Mouse (Mus musculus): Measurements from ENCODE around the gene Klf11. TPM values are rescaled to one million over a fixed set of nuclear protein-coding genes. Genes with fewer than 3 reads are reported as not detected.
A peak's percentile ranks its signal among the peaks of the same experiment; 100 is the strongest.

Klf11 gene
- polyA plus RNA-seq, 1 experiment from 2014 or later: 12.3 TPM

- Histone ChIP-seq H3K27ac (ENCODE audit: low read depth) (no peak overlapping the region), H3K9me3 (ENCODE audit: low read depth, low read length) (no peaks in the 10 kb centered on the region), H3K27me3 (ENCODE audit: insufficient read depth, low read length) (peaks cover 14% of the 10 kb centered on the region), H3K36me3 (ENCODE audit: insufficient read depth) (no peaks in the 10 kb centered on the region), H3K4me1 (ENCODE audit: insufficient read depth) (peaks cover 10% of the 10 kb centered on the region), H3K4me2 (peak overlapping the region; percentile 92), H3K9ac (peak overlapping the region; percentile 65), H3K4me3 (ENCODE audit: low read depth, low read length) (peak overlapping the region; percentile 56)
- peak; percentile 36 for DNase-seq
- WGBS: 6% methylated on average over 9 of the region's 9 CpGs
- peak; percentile 14; the same call in 1 of the 2 replicates for ATAC-seq (ENCODE audit: insufficient read depth)
- no peak for TF ChIP-seq CTCF (IDR thresholded peaks at IDR 0.05; ENCODE audit: low read depth)
These were observed 29.0 kb downstream of the Klf11 start for GRCm38 (mm10) chr12:24680096-24680491.

- H3K4me2 ChIP-seq: peak overlapping the region; percentile 92
- 2% methylated on average over 49 of the region's 61 CpGs for WGBS
- peak overlapping the region; percentile 56 for H3K4me3 ChIP-seq (ENCODE audit: low read depth, low read length)
- ATAC-seq (ENCODE audit: insufficient read depth): peak; percentile 75
- peaks cover 10% of the 10 kb centered on the region for H3K4me1 ChIP-seq (ENCODE audit: insufficient read depth)
- peak; percentile 8; the same call in 1 of the 2 replicates for TF ChIP-seq CTCF (IDR thresholded peaks at IDR 0.05; ENCODE audit: low read depth)
- H3K9ac ChIP-seq: peak overlapping the region; percentile 65
- H3K9me3 ChIP-seq (ENCODE audit: low read depth, low read length): no peaks in the 10 kb centered on the region
- H3K27me3 ChIP-seq (ENCODE audit: insufficient read depth, low read length): peaks cover 14% of the 10 kb centered on the region
- DNase-seq: peak; percentile 70
- no peaks in the 10 kb centered on the region for H3K36me3 ChIP-seq (ENCODE audit: insufficient read depth)
- no peak overlapping the region for H3K27ac ChIP-seq (ENCODE audit: low read depth)
These were observed 29.6 kb downstream of the Klf11 start for GRCm38 (mm10) chr12:24680492-24681285.

- no peaks in the 10 kb centered on the region for H3K36me3 ChIP-seq (ENCODE audit: insufficient read depth)
- H3K9ac ChIP-seq: peak within 1 kb of the TSS; percentile 65
- H3K4me1 ChIP-seq (ENCODE audit: insufficient read depth): peaks cover 10% of the 10 kb centered on the region
- peaks cover 14% of the 10 kb centered on the region for H3K27me3 ChIP-seq (ENCODE audit: insufficient read depth, low read length)
- H3K4me3 ChIP-seq (ENCODE audit: low read depth, low read length): peak within 1 kb of the TSS; percentile 56
- TF ChIP-seq CTCF (IDR thresholded peaks at IDR 0.05; ENCODE audit: low read depth): no peak
- peak within 1 kb of the TSS; percentile 73; the same call in 1 of the 2 replicates for H3K27ac ChIP-seq (ENCODE audit: low read depth)
- ATAC-seq (ENCODE audit: insufficient read depth) (peak; percentile 39), DNase-seq (no peak)
- peak within 1 kb of the TSS; percentile 92 for H3K4me2 ChIP-seq
- no peaks in the 10 kb centered on the region for H3K9me3 ChIP-seq (ENCODE audit: low read depth, low read length)
- WGBS: 5% methylated on average over 20 of the region's 20 CpGs
These were observed 30.4 kb downstream of the Klf11 start, which contains the start of gene Cys1 for GRCm38 (mm10) chr12:24681286-24682023. TSS of gene Cys1 (minus strand) at chr12:24681813.

- Histone ChIP-seq H3K4me2 (peak overlapping the region; percentile 15; the same call in 1 of the 2 replicates), H3K27ac (ENCODE audit: low read depth) (peak overlapping the region; percentile 73; the same call in 1 of the 2 replicates), H3K9me3 (ENCODE audit: low read depth, low read length) (no peaks in the 10 kb centered on the region), H3K4me3 (ENCODE audit: low read depth, low read length) (no peak overlapping the region), H3K36me3 (ENCODE audit: insufficient read depth) (no peaks in the 10 kb centered on the region), H3K9ac (no peak overlapping the region), H3K4me1 (ENCODE audit: insufficient read depth) (peaks cover 10% of the 10 kb centered on the region), H3K27me3 (ENCODE audit: insufficient read depth, low read length) (peaks cover 14% of the 10 kb centered on the region)
- DNase-seq (peak; percentile 39), ATAC-seq (ENCODE audit: insufficient read depth) (no peak)
- 28% methylated on average over 8 of the region's 8 CpGs for WGBS
- no peak for TF ChIP-seq CTCF (IDR thresholded peaks at IDR 0.05; ENCODE audit: low read depth)
These were observed 31.5 kb downstream of the Klf11 start for GRCm38 (mm10) chr12:24682563-24682962.

- no peak overlapping the region for H3K4me2 ChIP-seq
- WGBS: 67% methylated on average over 7 of the region's 7 CpGs
- H3K4me1 ChIP-seq (ENCODE audit: insufficient read depth): peaks cover 10% of the 10 kb centered on the region
- H3K9ac ChIP-seq: no peak overlapping the region
- H3K36me3 ChIP-seq (ENCODE audit: insufficient read depth): no peaks in the 10 kb centered on the region
- no peak overlapping the region for H3K4me3 ChIP-seq (ENCODE audit: low read depth, low read length)
- H3K27me3 ChIP-seq (ENCODE audit: insufficient read depth, low read length): peaks cover 14% of the 10 kb centered on the region
- ATAC-seq (ENCODE audit: insufficient read depth): no peak
- H3K9me3 ChIP-seq (ENCODE audit: low read depth, low read length): no peaks in the 10 kb centered on the region
- H3K27ac ChIP-seq (ENCODE audit: low read depth): no peak overlapping the region
- no peak for DNase-seq
- TF ChIP-seq CTCF (IDR thresholded peaks at IDR 0.05; ENCODE audit: low read depth): no peak
These were observed 32.4 kb downstream of the Klf11 start for GRCm38 (mm10) chr12:24683461-24683860.

GRCm38 (mm10) chr12:24686038-24686695, 35.1 kb downstream of the Klf11 start:
- no peaks in the 10 kb centered on the region for H3K36me3 ChIP-seq (ENCODE audit: insufficient read depth)
- 56% methylated on average over 6 of the region's 6 CpGs for WGBS
- peak; percentile 34 for DNase-seq
- TF ChIP-seq CTCF (IDR thresholded peaks at IDR 0.05; ENCODE audit: low read depth): no peak
- no peak overlapping the region for H3K4me3 ChIP-seq (ENCODE audit: low read depth, low read length)
- H3K4me1 ChIP-seq (ENCODE audit: insufficient read depth): peaks cover 4% of the 10 kb centered on the region; the same call in 1 of the 2 replicates
- no peak overlapping the region for H3K9ac ChIP-seq
- H3K27ac ChIP-seq (ENCODE audit: low read depth): peak overlapping the region; percentile 48; the same call in 1 of the 2 replicates
- ATAC-seq (ENCODE audit: insufficient read depth): peak; percentile 59; the same call in 1 of the 2 replicates
- H3K9me3 ChIP-seq (ENCODE audit: low read depth, low read length): no peaks in the 10 kb centered on the region
- peak overlapping the region; percentile 25; the same call in 1 of the 2 replicates for H3K4me2 ChIP-seq
- H3K27me3 ChIP-seq (ENCODE audit: insufficient read depth, low read length): peaks cover 9% of the 10 kb centered on the region
